Mouse (Mus musculus) brown adipose tissue, adult 24 weeks (tissue): Measurements from ENCODE around the gene Zfp106. TPM values are rescaled to one million over a fixed set of nuclear protein-coding genes. Genes with fewer than 3 reads are reported as not detected.
"Not testable (repeated sequence)": the region's sequence is repeated elsewhere in the genome, so short reads cannot be mapped to it uniquely, and the experiment has no call there.

Source experiments
- H3K27ac ChIP-seq: fragments of 200-500 bp; replicated peaks from 2 replicates; pipeline ENCODE4 v1.5.1; 2012; ENCODE audit warnings: low read depth, mild to moderate bottlenecking, low read length
- H3K4me1 ChIP-seq: fragments of 200-500 bp; 2 replicates; pipeline ENCODE4 v1.6.1; 2012; ENCODE audit warnings: low read length, mixed read lengths; ENCODE audit not compliant: control insufficient read depth, insufficient read depth, insufficient read length
- H3K4me3 ChIP-seq: fragments of 200-500 bp; 2 replicates; pipeline ENCODE4 v1.5.1; 2012; ENCODE audit warnings: low read depth, mild to moderate bottlenecking, low read length, moderate library complexity; ENCODE audit not compliant: insufficient read depth
- polyA plus RNA-seq: library from polyadenylated mRNA; stranded (reverse); fragments of >200 nt; gene quantifications from 2 replicates; pipeline ENCODE4 v1.2.4, GENCODE M21; 2012; ENCODE audit not compliant: missing spikeins, insufficient read depth, insufficient read length

The Zfp106 gene
- polyA plus RNA-seq, 1 experiment, result 93.2 TPM

DNA sequence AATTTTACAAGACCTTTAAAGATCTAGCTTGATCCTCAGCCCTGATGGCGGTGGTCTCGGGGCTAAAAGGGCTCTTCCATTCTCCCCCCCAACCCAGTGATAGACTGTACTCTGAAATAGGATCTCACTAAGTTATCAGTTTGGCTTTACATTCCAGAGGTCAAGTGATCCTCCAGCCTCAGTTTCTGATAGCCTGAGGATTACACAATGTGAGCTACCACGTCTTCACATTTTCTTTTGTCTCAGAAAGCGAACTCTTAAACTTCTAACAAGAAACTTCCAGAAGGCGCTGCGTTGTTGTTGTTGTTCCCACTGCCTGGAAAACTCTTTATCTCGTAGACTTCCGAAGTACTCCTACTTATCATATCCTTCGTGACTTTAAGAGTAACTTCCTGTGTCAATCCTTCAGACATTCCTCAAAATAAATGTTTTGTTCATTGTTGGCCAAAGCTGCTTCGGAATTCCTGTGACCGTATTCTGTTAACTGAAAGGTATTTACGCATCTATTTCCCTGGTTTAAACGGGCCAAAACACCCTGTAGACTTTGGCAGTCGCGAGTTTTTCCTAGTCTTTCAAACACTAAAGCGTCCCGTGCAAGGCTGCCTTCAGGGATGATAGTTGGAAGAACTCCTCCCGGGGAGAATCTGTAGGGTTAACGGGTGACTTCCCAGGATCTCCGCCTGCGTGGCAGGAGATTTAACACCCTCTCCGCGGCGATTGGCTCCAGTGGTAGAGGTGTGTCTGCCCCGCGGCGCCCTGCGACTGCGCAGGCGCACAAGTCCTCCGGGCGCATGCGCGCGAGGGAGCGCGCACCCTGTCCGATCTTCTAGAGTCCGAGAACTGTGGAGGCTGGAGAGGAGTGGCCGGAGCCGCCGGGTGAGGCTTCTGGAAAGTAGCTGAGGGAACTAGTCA is 3.5 kb upstream of the Zfp106 start, which contains the start of gene Snap23:
Snap23 (plus strand) TSS at position 786 of the 912 bp plus-strand sequence.
- Histone ChIP-seq H3K27ac (peak within 1 kb of the TSS; percentile 92), H3K4me1 (peaks cover 8% of the 10 kb centered on the region), H3K4me3 (peak within 1 kb of the TSS; percentile 97)

DNA sequence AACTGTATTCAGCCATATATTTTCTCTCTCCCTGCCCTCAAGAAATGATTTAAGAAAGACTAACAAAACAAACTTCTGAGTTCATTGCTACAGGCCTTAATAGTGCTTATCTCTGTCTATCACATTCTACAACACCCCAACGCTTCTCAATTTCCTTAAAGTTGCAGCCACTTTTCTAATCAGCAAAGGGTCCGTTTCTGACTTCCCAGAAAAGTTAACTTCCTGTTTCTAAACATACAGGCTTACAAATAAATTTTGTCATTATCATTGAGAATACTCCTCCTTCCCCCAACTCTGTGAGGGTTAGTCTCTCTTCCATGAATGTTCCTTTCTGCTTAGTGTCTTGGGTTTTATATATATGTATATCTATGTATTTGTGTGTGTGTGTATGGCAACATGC is 1.7 kb upstream of the Zfp106 start:
- Histone ChIP-seq H3K4me1 (peaks cover 8% of the 10 kb centered on the region), H3K27ac (no peak overlapping the region), H3K4me3 (no peak overlapping the region)

- not testable (repeated sequence) for H3K27ac ChIP-seq, H3K4me1 ChIP-seq, H3K4me3 ChIP-seq
Measured at GRCm38 (mm10) chr2:120564548-120565188, 1.0 kb upstream of the Zfp106 start.

DNA sequence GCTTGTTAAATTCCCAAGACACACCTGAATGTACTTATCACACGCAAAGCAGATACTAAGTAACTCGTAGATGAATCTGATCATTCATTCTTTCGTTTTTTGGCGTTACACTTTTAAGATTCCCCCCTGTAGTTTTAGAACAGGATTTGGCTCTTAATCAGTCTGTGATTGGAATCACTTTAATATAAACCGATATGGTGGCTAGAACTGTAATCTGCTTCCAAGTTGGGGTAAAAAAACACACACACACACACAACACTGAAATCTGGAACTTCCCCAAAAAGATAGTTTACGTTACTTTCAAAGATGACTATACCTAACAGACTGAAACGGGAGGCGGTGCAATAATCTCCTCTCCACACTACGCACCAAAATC is 796 bp downstream of the Zfp106 start:
- peak overlapping the region; percentile 92 for H3K4me3 ChIP-seq
- 0 out of 2 replicates have a peak overlapping the region, but pooled peaks have one; percentile 75 for H3K27ac ChIP-seq
- H3K4me1 ChIP-seq, result no peaks in the 10 kb centered on the region; the same call in 1 of the 2 replicates

GRCm38 (mm10) chr2:120561524-120561923 is 2.1 kb downstream of the Zfp106 start:
- Histone ChIP-seq H3K4me3 (no peak overlapping the region), H3K4me1 (peaks cover 3% of the 10 kb centered on the region), H3K27ac (no peak overlapping the region)

GRCm38 (mm10) chr2:120558813-120559212 is 4.8 kb downstream of the Zfp106 start:
- Histone ChIP-seq H3K4me1 (peaks cover 3% of the 10 kb centered on the region), H3K27ac (no peak overlapping the region), H3K4me3 (no peak overlapping the region)

DNA sequence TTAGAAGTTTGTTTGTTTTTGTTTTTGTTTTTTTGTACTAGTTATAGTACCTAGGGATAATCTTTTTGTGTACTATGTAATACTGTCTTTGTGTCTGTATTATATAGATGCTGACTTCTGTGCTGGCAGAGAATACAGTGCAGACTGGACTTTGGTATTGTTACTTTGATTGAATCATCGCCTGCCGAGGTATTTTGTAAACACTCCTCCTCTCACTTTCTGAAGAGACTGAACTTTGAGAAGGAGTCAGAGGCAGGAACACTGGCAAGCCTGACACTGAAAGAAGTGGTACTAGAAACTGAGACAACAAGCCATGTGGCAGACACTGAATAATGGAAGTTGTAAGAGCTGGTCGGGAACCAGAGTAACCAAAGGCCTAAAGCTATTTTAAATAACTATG is 6.8 kb downstream of the Zfp106 start:
- Histone ChIP-seq H3K27ac (no peak overlapping the region), H3K4me3 (no peak overlapping the region), H3K4me1 (peaks cover 3% of the 10 kb centered on the region)

- Histone ChIP-seq H3K4me3 (no peak overlapping the region), H3K4me1 (no peaks in the 10 kb centered on the region), H3K27ac (no peak overlapping the region)
Measured at GRCm38 (mm10) chr2:120544732-120545131, 18.9 kb downstream of the Zfp106 start.

DNA sequence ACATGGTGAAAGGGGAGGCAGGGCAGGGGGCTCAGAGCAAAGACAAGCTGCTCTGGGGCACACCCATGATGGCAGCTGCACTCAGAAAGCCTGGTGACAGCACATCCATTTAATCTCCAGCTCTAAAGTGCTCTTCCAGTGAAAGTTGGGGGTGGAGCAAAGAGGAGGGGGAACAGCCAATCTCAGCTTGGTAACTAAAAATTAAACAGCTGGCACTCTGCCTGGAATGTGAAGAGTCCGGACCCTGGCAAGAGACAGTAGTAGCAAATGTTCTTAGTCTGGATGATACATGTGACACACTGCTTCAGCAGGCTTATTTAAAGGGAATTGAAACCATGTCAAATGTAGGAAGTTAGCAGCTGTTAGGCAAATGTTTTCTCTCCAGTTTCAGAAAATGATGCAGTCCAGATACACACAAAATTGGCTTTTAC is 23.9 kb downstream of the Zfp106 start:
- 0 out of 2 replicates have a peak overlapping the region, but pooled peaks have one; percentile 44 for H3K27ac ChIP-seq
- no peak overlapping the region for H3K4me3 ChIP-seq
- H3K4me1 ChIP-seq, result no peaks in the 10 kb centered on the region; the same call in 1 of the 2 replicates

DNA sequence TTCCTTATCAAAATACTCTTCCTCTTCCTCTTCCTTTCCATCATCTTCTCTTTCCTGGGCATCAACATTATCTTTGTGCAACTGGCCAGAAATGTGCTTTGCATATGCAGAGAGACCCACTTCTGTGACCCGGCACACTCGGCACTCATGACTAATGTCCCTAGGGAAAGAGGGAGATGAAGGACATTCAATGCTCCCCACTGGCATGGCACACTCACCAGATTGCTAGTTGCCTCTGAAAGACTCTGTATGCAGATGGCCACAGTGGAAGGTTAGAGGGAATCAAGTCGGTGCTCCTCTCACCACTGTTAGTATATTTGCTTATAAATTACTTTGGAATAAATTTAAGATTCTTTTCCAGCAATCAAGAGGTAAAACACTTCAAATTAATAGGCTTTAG is 24.3 kb downstream of the Zfp106 start:
- Histone ChIP-seq H3K4me1 (no peaks in the 10 kb centered on the region; the same call in 1 of the 2 replicates), H3K27ac (peak overlapping the region; percentile 44), H3K4me3 (no peak overlapping the region)

GRCm38 (mm10) chr2:120531223-120531622 is 32.4 kb downstream of the Zfp106 start:
- Histone ChIP-seq H3K4me1 (no peaks in the 10 kb centered on the region), H3K4me3 (no peak overlapping the region), H3K27ac (no peak overlapping the region)

DNA sequence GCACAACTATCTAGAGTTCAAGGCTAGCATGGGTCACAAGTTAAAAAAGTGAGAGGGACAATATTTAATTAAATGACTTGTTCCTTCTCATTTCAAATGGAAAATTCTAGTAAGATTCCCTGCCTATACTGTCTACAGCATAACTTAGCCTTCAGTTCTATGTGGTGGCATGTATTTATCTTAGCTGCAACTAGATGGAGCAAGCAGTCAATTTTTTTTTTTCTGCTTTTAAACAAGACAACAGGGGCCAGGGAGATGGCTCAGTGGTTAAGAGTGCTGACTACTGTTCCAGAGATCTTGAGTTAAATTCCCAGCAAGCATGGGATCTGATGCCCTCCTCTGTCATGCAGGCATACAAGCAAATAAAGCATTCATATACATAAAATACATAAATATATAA is 34.1 kb downstream of the Zfp106 start:
- Histone ChIP-seq H3K4me1 (no peaks in the 10 kb centered on the region), H3K4me3 (no peak overlapping the region), H3K27ac (no peak overlapping the region)

DNA sequence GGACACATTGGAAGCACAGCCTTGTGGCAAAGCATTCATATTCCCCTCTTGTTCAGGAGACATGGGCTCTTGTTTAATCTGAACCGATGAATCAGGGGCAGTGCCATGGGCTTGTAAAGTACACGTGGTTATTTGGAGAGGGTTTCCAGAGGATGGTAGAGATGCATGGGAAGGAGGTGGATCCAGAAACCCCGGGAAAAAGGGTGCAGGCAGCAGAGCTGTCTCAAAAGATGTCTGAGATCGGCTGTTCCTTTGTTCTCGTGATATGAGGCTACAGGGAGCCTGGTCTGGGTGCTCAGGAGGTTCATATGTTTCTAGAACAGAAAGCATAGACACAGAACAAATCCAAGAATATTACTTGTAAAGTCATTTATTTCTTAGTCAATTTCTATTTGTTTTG is 36.9 kb downstream of the Zfp106 start:
- no peak overlapping the region for H3K27ac ChIP-seq
- H3K4me1 ChIP-seq, result no peaks in the 10 kb centered on the region
- H3K4me3 ChIP-seq, result no peak overlapping the region

- Histone ChIP-seq H3K4me3 (no peak overlapping the region), H3K4me1 (no peaks in the 10 kb centered on the region), H3K27ac (no peak overlapping the region)
Measured at GRCm38 (mm10) chr2:120518547-120519210, 45.0 kb downstream of the Zfp106 start.

- Histone ChIP-seq H3K27ac (no peak overlapping the region), H3K4me1 (no peaks in the 10 kb centered on the region), H3K4me3 (no peak overlapping the region)
Measured at GRCm38 (mm10) chr2:120514181-120514580, 49.5 kb downstream of the Zfp106 start.
